Mouse (Mus musculus) layer of hippocampus, adult 18-20 months (tissue): ENCODE measurements around the gene Gnl1. TPM values are rescaled to one million over a fixed set of nuclear protein-coding genes. Genes with fewer than 3 reads are reported as not detected.
"Not testable (repeated sequence)": the region's sequence is repeated elsewhere in the genome, so short reads cannot be mapped to it uniquely, and the experiment has no call there.

Experiments used
- DNase-seq, 2 experiments: peaks; one replicate each; pipeline ENCODE4 v3.0.0; 2022; ENCODE audit warnings: low spot score in 2 of 2
- long read RNA-seq: library from polyadenylated mRNA; stranded (forward); transcript quantifications from one replicate; pipeline ENCODE4 v2.0.0, GENCODE M21; 2021
- total RNA-seq, 2 experiments: library from RNA; stranded (reverse); gene quantifications; 2 replicates each; pipeline ENCODE4 v1.2.3; 2021

The Gnl1 gene
- 100 to 1,000 TPM; 147 to 150 TPM for total RNA-seq
- long read RNA-seq, transcript Gnl1-201 (12 exons, 2,848 nt) = major isoform, 211 of 237 reads
- long read RNA-seq, partial matches to known transcripts = 18 of 237 reads
- long read RNA-seq, other reads (novel, unspliced or antisense) = 8 of 237 reads

DNA sequence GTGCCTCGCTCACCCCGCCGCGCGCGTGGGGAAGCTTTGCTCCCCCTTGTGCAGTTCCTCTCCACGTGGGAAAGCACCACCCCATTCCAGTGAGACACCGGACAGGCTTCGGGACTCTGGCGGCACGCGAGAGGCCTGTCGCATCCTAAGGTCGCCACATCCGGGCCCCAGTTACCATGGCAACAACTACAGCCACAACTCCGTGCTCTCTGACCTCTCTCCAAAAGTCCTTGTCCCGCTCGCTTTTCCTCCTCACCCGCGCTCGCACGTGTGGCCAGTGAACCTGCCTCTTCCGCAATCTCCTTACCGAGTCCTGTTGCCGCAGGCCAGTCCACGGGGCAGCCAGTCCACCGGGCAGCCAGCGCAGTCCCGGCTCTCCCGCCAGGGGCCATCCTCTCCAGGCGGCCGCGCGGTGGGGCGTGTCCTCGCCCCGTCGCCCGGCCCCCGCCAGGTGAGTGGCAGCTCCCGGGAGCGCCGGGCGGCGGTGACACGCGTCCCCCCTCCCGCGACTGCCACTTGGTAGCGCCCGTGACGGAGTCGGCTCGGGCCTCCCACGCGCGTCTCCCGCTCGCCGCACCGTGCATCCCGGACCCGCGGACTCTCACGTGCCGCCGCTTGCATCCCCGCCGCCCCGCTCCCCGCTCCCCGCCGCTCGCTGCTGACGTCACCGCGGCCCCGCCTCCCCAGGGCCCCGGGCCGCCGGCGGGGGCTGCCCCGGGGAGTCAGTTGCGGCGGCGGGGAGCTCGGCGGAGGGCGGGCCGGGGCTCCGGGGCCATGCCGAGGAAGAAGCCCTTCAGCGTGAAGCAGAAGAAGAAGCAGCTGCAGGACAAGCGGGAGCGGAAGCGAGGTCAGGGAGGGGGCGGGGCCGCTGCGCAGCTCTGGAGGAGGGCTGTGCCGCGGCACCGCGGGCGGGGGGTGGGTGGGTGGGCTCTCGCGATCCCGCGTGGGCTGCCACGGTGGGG, at the start of gene Gnl1, which contains the start of gene Prr3:
TSS of gene Gnl1 (plus strand) at position 451 of the 962 bp plus-strand sequence.
TSS of gene Prr3 (minus strand) at position 836 of the 962 bp plus-strand sequence.
- peak; percentile 88 to 94 for DNase-seq

DNA sequence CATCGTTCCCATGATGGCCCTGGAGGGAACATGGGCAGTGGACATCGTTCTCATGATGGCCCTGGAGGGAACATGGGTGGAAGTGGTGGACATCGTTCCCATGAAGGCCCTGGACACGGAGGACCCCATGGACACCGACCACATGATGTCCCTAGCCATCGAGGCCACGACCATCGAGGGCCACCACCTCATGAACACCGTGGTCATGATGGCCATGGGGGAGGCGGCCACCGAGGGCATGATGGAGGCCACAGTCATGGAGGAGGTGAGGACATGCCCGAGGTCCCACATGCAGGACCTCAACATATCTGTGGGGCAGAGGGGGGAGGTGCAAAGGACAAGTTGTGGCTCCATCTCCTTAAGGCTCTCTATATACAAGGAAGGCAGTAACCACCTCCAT, 49.0 kb upstream of the Gnl1 start:
- no peak for DNase-seq

DNA sequence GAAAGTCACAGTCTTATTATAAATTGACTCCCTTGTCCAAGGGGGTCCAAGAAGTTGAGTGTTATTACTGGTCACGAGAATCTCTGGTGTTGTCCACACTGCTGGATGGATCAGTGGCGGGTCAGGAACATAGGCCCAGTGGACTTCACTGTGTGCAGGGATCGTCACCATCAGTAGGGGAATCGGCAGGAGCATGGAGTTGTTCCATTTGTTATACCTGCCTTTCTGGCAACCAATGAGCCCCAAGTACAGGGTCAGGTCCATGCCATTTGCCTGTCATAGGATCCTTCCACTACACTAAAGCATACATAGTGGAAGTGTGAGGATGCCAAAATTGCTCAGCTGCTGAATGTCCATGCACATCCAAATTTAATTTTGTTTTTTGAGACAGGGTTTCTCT, 47.0 kb upstream of the Gnl1 start:
- DNase-seq = no peak

DNA sequence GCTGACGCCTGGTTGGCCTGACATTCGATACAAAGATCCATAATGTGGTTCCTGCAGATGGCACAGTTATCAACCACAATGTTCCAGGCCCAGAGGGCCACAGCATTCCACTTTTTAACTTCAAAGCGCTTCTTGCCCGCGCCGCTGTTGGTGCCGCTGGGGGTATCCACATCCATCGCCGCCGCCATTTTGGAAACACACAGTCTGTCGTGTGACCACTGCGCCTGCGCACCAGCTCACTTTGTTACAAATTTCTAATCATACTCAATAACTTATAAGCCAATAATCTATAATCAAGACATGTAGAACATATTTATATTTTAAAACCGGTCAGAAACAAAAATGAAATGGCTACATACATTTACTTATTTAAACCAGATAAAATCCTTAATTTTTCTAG, 43.9 kb upstream of the Gnl1 start:
- DNase-seq = not testable (repeated sequence)

DNA sequence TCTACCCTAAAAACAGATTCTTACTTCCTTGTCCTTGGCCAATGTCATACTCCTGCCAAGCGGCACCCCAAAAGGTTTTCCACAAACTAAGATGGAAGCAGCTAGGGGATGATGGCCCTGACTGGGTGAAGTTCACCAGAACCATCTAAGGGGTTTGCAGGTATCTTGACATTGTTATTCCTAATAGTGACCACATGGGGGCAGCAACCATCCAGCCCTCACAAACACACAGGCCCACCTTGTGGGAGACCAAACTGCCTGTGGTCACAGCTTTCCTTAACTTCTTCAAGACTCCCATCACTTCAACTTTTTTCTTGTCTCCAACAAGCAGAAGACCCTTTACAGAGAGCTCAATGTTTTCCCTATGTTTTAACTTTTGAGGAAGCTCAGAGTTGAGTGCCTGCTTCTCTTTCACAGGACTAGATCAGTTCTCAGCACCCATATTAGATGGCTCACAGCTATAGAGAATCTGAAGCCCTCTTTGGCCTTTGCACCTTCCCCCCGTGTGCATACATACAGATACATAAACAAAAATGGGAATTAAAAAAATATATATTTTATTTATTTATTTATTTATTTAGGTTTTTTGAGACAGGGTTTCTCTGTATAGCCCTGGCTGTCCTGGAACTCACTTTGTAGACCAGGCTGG, 41.8 kb upstream of the Gnl1 start:
- DNase-seq = peak in 1 of 2 experiments; percentile 64

DNA sequence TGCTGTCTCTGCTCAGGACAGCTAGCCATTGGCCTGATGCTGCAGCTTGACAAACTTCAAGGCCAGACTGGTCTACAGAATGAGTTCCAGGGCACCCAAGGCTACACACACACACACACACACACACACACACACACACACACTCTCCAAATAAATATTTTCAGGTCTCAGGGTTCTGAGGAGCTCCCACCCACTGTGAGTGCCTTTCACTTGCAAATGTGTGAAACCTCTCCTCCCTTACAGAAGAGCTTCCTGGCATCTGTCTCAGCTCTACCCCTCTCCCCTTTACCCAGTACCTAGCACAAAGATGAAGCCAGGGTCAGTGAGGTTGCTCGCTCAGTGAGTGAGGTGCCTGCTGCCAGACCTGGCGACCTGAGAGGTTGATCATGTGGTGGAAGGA, 40.5 kb upstream of the Gnl1 start:
- no peak for DNase-seq

DNA sequence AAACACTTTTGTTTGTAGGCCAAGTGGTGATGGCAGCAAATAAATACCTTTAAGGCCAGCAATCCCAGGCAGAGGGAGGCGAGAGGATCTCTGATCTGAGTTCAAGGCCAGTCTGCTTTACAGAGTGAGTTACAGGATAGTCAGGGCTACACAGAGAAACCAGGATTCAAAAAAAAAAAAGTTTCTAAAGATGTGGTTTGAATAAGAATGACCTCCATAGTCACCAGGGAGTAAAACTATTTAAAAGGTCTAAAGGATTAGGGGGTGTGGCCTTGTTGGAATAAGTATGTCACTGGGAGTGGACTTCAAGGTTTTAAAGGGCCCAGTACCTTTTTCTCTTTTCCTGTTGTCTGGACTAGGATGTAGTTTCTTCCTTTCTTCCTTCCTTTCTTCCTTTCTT, 39.7 kb upstream of the Gnl1 start:
- no peak for DNase-seq

DNA sequence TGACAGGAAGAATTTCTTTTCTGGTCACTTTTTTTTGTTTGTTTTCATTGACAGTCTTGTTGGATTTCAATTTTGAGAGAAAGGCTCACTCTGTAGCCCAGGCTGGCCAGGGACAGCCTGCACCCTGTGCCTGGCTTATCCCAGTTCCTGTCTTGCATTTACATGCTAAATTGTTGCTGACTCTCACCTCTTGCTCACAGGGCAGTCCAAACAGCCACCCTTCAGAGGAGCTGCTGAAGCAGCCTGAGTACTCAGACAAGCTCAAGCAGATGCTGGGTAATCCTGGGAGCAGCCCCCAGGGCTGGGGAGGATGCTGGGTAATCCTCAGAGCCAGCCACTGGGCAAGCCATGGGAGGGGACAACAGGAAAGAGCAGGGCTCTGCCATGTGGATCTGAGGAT, 28.7 kb upstream of the Gnl1 start:
- not testable (repeated sequence) for DNase-seq

DNA sequence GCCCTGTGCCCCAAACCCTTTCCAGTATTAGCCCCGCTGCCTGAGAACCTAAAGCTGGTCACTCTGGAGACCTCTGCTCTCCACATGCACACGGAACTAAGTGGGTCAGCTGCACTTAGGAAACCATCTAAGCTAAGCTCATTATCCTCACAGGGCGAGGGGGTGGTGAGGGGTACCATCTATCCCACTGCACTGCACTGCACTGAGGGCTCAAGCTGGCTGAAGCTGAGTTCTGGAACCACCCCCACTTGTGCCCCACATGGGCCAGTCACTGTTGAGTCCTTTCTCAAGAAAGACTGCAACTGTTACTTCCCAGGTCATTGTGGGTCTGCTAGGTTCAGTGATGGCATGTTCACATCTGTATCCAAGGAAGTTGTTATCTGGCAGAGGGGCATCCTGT, 27.1 kb upstream of the Gnl1 start:
- DNase-seq = not testable (repeated sequence)

DNA sequence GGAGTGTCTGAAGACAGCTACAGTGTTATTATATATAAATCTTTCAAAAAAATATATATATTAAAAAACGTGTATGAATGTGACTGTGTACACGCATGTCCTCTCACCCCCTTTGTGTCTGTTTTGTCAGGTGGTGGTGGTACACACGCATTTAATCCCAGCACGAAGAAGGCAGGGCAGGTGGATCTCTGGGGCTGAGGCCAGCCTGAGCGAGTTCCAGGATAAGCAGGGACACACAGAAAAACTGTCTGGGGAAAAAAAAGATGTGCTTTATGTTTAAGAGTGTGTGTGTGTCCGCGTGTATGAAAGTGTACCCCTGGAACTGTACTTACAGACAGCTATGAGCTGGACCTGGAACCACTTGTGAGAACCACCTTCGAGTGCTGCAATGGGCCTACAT, 25.0 kb upstream of the Gnl1 start:
- no peak for DNase-seq

DNA sequence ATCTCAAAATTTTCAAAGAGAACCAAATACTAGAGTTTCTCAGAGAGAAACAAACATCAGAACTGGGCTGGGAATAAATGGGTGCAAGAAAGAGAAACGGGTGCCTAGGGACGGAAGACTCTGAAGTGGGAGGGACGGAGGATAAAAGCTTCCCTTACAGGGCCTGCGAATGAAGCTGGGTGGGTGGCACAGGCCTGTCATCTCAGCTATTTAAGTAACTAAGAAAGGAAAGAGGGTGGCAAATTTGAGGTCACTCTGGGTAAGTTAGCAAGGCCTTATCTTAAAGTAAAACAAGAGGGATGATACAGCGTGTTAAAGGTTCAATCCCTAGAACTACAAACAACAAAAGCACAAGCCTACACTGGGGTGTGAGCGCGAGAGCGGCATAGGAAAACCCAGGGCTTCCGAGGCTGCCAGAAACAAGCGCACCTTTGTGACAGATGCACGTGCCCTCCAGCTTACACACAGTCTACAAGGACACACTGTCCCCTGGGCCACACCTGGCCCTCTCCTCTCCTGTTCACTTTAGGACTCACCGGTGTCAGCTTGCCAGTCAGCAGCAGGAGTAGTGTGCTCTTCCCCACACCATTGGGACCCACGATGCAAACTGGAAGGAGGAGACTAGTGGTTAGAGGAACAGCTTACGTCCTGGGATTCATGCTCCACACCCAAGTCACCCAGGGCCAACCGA, 21.0 kb upstream of the Gnl1 start:
- DNase-seq = no peak

DNA sequence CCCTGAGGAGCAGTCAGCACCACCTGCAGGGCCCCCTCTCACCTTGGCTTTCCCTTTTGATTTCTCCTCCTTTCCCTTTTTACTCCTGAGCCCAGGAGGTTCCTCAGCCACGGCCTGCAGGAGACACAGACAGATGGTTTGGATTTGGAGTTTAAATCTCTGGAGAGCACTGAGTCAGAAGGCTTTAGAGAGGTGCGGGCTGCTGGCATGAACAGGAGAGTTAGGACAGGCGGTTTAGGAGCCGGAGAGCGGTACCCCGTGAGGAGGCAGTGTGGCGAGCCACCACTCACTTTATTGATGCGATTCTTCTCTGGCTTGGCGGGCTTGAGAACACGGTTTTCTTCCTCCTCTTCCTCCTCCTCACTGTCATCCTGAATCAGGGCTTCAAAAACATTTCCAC, 16.4 kb upstream of the Gnl1 start:
- no peak for DNase-seq

DNA sequence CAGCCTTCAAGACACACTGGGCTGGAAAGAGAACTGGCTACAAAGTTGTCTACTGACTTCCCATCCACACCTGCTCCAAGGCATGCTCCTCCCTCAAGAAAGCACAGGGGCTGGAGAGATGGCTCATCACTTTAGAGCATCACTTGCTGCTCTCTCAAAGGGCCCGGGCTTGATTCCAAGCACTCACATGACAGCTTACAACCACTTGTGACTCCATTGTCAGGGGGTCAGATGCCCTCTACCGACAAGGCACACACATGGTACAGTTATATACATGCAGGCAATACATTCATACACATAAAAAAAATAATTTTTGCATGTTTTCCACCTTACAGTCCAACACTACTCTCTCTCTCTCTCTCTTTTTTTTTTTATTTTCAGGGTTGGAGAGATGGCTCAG, 12.0 kb upstream of the Gnl1 start:
- no peak for DNase-seq

DNA sequence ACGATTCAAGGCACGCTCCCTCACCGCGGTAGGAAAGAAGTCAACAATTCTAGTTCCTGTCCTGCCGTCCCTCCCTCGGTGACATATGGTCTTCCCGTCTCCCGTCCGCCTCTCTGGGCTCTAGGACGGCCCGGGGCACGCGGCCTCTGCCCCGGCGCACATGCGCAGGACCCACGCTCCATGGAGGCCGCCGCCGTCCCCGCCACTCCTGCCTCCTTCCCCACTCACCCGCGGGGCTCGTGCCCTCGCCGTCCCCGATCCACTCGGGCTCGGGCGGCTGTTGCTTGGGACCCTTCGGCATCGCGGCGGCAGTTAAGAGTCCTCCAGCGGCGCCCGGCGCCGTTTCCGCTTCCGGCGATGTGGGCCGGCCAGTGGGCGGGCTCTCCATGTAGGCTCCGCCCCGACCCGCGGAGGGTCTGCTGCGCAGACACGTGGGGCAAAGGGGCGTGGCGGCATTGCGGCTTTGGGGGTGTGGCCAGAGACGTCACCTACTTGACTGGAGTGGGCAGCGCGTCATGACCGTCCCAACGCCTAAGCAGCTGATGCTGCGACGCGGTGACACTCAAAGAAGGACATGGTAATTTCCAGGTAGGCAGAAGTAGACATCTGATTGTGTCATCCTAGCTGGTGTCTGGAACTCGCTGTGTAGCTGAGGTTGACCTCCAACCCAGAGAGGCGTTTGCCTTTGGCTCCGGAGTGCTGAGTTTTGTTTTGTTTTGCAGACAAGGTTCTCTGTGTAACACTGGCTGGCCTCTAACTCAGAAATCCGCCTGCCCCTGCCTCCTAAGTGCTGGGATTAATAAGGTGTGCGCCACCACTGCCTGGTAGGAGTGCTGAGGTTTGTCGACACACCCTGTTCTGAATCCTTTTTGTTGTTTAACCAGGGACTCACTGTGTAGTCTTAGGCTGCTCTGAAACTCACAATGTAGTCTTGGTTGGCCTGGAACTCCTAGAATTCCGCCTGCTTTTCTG, 9.9 kb upstream of the Gnl1 start, which contains the start of gene Abcf1:
TSS of gene Abcf1 (minus strand) at position 344 of the 972 bp plus-strand sequence.
- DNase-seq = peak; percentile 97 to 98

DNA sequence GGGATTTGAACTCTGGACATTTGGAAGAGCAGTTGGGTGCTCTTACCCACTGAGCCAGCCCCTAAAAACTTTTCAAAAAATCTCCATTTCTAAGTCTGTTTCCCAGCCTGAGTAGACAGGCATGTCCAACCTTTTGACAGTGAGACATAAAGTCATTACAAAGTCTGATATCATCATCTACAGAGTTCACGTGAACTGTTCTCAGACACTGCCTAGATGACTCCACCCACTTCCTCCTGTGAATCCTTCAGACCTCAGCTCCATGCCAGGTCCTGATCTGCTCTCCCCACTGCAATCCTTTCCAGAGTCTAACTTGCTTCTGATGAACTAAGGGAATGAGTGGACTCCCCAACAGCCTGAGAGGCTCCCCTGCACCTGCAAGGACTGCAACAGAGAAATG, 7.5 kb upstream of the Gnl1 start:
- DNase-seq = no peak

DNA sequence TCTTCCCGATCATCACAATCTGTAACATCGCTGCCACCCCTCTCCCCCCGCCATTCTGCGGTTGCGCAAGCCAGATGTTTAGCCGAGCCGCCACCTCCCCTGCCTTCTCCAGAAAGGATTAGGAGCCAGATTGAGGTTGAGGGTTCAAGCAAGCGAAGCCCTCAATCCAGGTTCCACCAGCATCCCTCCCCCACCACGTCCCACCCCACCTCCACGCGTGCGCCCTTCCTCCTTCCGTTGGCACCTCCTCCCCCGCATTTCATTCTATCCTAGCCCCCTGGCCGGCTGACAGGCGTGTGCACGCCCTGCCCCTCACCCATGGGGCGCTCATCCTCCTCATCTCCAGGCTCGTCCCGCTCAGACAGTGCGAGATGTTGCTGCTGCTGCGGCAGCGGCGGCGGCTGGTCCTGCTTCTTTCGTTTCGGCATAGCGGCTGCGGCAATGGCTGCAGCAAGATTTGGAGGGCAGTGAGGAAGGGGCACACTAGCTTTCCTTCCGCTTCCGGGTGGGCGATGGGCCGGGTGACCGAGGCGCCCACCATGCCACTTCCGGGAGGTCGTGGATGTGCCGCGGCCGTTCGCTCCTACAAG, 745 bp upstream of the Gnl1 start:
- peak; percentile 88 to 93 for DNase-seq

DNA sequence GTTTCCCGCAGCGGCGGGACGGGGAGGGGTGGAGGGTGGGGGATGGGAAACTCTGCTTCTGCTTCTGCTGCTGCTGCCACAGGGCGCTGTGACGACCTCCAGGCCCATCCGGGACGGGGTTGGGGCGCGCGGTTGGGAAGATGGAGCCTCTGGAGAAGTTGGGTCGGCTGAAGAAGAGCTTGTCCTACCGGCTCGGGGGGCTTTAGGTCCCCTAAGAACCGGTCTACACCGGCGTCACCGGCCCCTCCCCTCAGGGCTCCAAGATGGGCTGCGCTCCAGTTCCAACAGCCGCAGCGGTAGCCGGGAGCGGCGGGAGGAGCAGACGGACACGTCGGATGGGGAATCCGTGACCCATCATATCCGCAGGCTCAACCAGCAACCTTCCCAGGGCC, 708 bp downstream of the Gnl1 start:
- peak in 1 of 2 experiments; percentile 47 for DNase-seq

DNA sequence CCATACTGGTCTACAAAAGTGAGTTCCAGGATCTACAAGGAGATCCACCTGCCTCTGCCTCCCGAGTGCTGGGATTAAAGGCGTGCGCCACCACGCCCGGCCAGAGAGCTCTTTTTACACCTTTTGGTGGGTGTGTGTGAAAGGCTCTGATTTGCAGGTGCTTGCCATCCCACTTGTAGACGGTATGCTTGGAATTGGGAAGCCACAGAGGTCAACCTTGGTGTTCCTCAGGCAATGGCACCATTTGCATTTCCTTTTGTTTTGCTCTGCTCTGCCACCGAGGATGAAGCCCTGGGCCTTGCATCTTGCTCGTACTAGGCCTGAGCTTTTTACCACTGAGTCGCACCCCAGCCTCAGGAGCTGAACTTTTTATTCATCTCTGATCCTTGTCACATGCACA, 2.1 kb downstream of the Gnl1 start:
- no peak for DNase-seq

DNA sequence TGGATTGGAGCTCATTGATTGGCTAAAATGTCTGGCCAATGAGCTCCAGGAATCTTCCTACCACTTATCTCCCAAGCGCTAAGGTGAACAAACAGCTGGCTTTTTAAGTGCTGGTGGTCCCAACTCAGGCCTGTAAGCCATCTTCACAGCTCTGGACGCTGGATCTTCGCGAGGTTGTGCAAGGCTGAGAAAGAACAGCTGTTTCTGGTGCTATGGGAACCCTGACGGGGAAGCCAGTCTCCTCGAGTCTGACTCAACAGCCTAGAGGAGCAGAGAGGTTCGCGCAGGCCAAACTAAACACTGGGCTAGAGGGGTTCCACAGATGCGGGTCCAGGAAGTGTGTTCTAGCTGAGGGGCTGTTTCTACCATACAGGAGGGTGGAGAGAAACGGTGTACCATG, 12.1 kb downstream of the Gnl1 start:
- no peak for DNase-seq

DNA sequence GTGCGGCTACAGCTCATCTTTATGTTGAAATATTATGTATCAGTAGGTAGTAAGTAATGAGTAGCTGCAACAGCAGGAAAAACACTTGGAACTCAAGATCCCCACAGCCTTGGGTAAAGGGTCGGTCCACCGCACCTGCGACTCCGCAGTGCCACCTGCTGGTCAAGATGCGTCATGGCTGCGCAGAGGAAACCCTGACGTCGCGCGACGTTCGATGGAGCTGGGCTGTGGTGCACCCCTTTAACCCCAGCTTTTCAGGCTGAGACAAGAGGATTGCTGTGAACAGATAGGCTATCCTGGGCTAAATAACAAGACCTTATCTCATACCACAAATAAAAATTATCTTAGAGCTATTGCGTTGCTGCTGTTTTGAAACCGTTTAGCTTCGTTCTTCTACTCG, 14.0 kb downstream of the Gnl1 start:
- DNase-seq = peak; percentile 46 to 86
